Mouse (Mus musculus): Measurements from ENCODE around the gene Drg1.

Drg1 gene

GRCm38 (mm10) chr11:3266079-3266685 lies at the start of gene Drg1:
Gene Drg1, minus strand, starts transcription at chr11:3266415.
- DNase-seq = peak; percentile 88

GRCm38 (mm10) chr11:3314148-3314547 lies 47.9 kb upstream of the Drg1 start:
- peak; percentile 84 for DNase-seq

GRCm38 (mm10) chr11:3313294-3313693 lies 47.1 kb upstream of the Drg1 start:
- DNase-seq = no peak

- DNase-seq = no peak
These were observed 45.6 kb upstream of the Drg1 start for GRCm38 (mm10) chr11:3311586-3312347.

- no peak for DNase-seq
These were observed 44.8 kb upstream of the Drg1 start for GRCm38 (mm10) chr11:3310789-3311585.

GRCm38 (mm10) chr11:3309884-3310283 lies 43.7 kb upstream of the Drg1 start:
- DNase-seq = no peak

GRCm38 (mm10) chr11:3307875-3308274 lies 41.7 kb upstream of the Drg1 start:
- DNase-seq = no peak

GRCm38 (mm10) chr11:3305821-3306220 lies 39.6 kb upstream of the Drg1 start:
- no peak for DNase-seq

- DNase-seq = no peak
These were observed 36.6 kb upstream of the Drg1 start for GRCm38 (mm10) chr11:3302792-3303191.

GRCm38 (mm10) chr11:3302385-3302784 lies 36.2 kb upstream of the Drg1 start:
- DNase-seq = no peak

- no peak for DNase-seq
These were observed 34.9 kb upstream of the Drg1 start for GRCm38 (mm10) chr11:3301075-3301474.

- no peak for DNase-seq
These were observed 32.6 kb upstream of the Drg1 start for GRCm38 (mm10) chr11:3298813-3299185.

- DNase-seq = no peak
These were observed 31.9 kb upstream of the Drg1 start for GRCm38 (mm10) chr11:3297871-3298812.

GRCm38 (mm10) chr11:3296056-3296455 lies 29.8 kb upstream of the Drg1 start:
- DNase-seq = no peak

GRCm38 (mm10) chr11:3294641-3295040 lies 28.4 kb upstream of the Drg1 start:
- DNase-seq = no peak

GRCm38 (mm10) chr11:3293361-3293760 lies 27.1 kb upstream of the Drg1 start:
- no peak for DNase-seq

GRCm38 (mm10) chr11:3292711-3293249 lies 26.6 kb upstream of the Drg1 start:
- DNase-seq = peak; percentile 59

- peak; percentile 67 for DNase-seq
These were observed 25.8 kb upstream of the Drg1 start for GRCm38 (mm10) chr11:3292062-3292421.

GRCm38 (mm10) chr11:3291311-3292061 lies 25.3 kb upstream of the Drg1 start:
- peak; percentile 71 for DNase-seq

GRCm38 (mm10) chr11:3290640-3291310 lies 24.6 kb upstream of the Drg1 start:
- peak; percentile 78 for DNase-seq
